Mouse (Mus musculus) heart, postnatal 0 days (tissue): ENCODE measurements around the gene Zfpm1. TPM values are rescaled to one million over a fixed set of nuclear protein-coding genes. Genes with fewer than 3 reads are reported as not detected.

Source experiments
- ATAC-seq: fragments of 200-750 bp; cut with Nextera tagmentation; 2 replicates; pipeline ENCODE4 v1.8.0; 2017; ENCODE audit warnings: low read depth, moderate number of reproducible peaks, moderate library complexity; ENCODE audit not compliant: insufficient read depth
- DNase-seq: peaks from one replicate; pipeline ENCODE4 v3.0.0-alpha.2; 2016; ENCODE audit warnings: low spot score
- H3K27ac ChIP-seq: fragments of 300-500 bp; sonication (generic); 2 replicates; pipeline ENCODE4 v1.5.1; 2014; ENCODE audit warnings: low read depth, mild to moderate bottlenecking
- H3K27me3 ChIP-seq: fragments of 300-500 bp; sonication (generic); 2 replicates; pipeline ENCODE4 v1.6.1; 2014; ENCODE audit warnings: low read length, mixed read lengths; ENCODE audit not compliant: control insufficient read depth, insufficient read depth
- H3K36me3 ChIP-seq: fragments of 300-500 bp; sonication (generic); replicated peaks from 2 replicates; pipeline ENCODE4 v1.6.1; 2014; ENCODE audit warnings: low read length, mixed read lengths; ENCODE audit not compliant: control insufficient read depth, insufficient read depth
- H3K4me1 ChIP-seq: fragments of 300-500 bp; sonication (generic); 2 replicates; pipeline ENCODE4 v1.6.1; 2014; ENCODE audit warnings: antibody characterized with exemption; ENCODE audit not compliant: control insufficient read depth, insufficient read depth
- H3K4me2 ChIP-seq: fragments of 300-500 bp; sonication (generic); 2 replicates; pipeline ENCODE4 v1.6.1; 2014; ENCODE audit warnings: low read depth, mild to moderate bottlenecking, low read length, moderate library complexity
- H3K4me3 ChIP-seq: fragments of 300-500 bp; sonication (generic); 2 replicates; pipeline ENCODE4 v1.5.1; 2014; ENCODE audit warnings: low read depth, low read length
- H3K9ac ChIP-seq: fragments of 300-500 bp; sonication (generic); replicated peaks from 2 replicates; pipeline ENCODE4 v1.6.1; 2014; ENCODE audit warnings: low read depth, low read length, mixed read lengths
- H3K9me3 ChIP-seq: fragments of 300-500 bp; sonication (generic); replicated peaks from 2 replicates; pipeline ENCODE4 v1.6.1; 2016; ENCODE audit warnings: low read length; ENCODE audit not compliant: control insufficient read depth
- CTCF ChIP-seq: IDR thresholded peaks from 2 replicates; pipeline ENCODE4 v1.5.1; 2016; ENCODE audit warnings: antibody characterized with exemption, control low read depth, low read depth
- EP300 ChIP-seq: IDR thresholded peaks from 2 replicates; pipeline ENCODE4 v1.6.1; 2016; ENCODE audit warnings: antibody characterized with exemption, low read depth
- WGBS: fragments of 180-500 bp; shearing (Covaris S2); extraction: QIAGEN DNeasy Blood & Tissue Kit; methylation state at CpG from one replicate; pipeline ENCODE4 v1.1.7; 2014; 5-methylcytosine and 5-hydroxymethylcytosine counted together
- polyA plus RNA-seq: library from polyadenylated mRNA; unstranded; fragments of >200 nt; fragmentation: Nextera tagmentation; extraction: Ambion mirVana; gene quantifications from 2 replicates; pipeline ENCODE4 v1.2.1, GENCODE M21; 2015
- total RNA-seq: library from RNA; depleted of rRNA; stranded (reverse); fragments of >200 nt; gene quantifications from 2 replicates; pipeline ENCODE4 v1.2.3, GENCODE M21; 2014; ENCODE audit warnings: low replicate concordance

Gene Zfpm1
- total and polyA plus RNA-seq, 2 experiments from 2014 or later: 2.3 to 28.4 TPM

DNA sequence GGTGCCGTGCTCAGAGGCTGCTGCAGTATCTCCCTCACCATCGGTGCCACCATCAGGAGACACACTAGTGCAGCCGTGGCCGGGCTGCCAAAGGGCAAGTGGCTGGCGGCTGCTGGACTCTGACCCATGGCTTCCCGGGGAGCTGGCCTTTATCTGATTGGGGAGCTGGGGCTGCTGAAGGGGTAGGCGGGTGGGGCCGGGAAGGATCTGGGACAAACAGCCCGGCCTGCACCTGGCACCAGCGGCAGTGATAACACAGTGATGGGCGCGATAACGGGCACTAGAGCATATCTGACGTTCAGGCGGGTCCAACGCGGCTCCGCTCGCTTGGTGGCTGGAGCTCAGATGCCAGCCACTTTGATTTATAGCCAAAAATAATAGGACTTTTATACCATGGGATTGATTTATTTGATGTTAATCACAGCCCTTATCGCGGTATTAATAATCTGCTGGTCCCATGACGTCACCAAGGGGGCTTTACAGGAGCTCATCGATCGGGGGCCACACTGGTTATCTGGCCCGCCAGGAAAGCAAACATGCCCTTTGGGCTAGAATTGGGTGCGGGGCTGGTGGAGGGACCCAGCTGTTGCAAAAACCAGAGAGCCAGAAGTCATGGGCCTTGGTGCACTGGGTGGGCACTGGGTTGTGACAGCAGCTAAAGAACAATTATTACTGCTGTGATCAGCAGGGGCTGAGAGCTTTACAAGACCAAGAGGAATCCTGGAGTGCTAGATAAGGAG is 24.9 kb downstream of the Zfpm1 start:
- Histone ChIP-seq H3K9ac (no peak overlapping the region), H3K27me3 (no peaks in the 10 kb centered on the region), H3K36me3 (peaks cover 43% of the 10 kb centered on the region)

DNA sequence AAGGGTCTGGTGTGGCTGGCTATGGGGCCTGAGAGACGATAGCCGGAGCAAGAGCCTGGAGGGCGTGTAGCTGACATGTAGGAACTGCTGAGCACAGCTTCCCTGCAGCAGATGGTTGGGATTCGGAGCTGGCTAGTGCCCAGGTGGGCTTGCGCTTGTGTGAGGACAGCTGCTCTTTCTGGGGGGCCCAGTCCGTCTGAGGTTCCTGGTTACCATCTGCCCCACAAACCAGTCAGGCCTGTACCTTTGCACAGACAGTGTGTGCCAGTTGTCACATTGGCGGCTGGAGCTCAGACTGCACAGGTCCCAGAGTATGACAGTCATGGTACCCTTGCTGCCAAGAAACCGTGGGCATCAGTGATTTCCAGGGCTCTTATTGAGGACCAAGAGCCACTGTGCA is 25.9 kb downstream of the Zfpm1 start:
- ATAC-seq (no peak), DNase-seq (no peak)
- Histone ChIP-seq H3K9me3 (no peaks in the 10 kb centered on the region), H3K4me3 (no peak overlapping the region), H3K27ac (no peak overlapping the region), H3K4me2 (no peak overlapping the region), H3K36me3 (peaks cover 43% of the 10 kb centered on the region), H3K27me3 (no peaks in the 10 kb centered on the region), H3K9ac (no peak overlapping the region; the same call in 1 of the 2 replicates), H3K4me1 (peaks cover 31% of the 10 kb centered on the region)
- WGBS: 88% methylated on average over 8 of the region's 8 CpGs
- TF ChIP-seq CTCF (no peak), EP300 (no peak)

More for the DNA sequence above, 24.9 kb downstream of the Zfpm1 start:
- H3K4me2 ChIP-seq: no peak overlapping the region
- no peak for TF ChIP-seq EP300
- TF ChIP-seq CTCF: no peak
- DNase-seq (no peak), ATAC-seq (no peak)
- no peak overlapping the region for H3K27ac ChIP-seq
- H3K4me3 ChIP-seq: no peak overlapping the region
- WGBS: 73% methylated on average over 26 of the region's 26 CpGs
- H3K4me1 ChIP-seq: peaks cover 40% of the 10 kb centered on the region
- no peaks in the 10 kb centered on the region for H3K9me3 ChIP-seq

DNA sequence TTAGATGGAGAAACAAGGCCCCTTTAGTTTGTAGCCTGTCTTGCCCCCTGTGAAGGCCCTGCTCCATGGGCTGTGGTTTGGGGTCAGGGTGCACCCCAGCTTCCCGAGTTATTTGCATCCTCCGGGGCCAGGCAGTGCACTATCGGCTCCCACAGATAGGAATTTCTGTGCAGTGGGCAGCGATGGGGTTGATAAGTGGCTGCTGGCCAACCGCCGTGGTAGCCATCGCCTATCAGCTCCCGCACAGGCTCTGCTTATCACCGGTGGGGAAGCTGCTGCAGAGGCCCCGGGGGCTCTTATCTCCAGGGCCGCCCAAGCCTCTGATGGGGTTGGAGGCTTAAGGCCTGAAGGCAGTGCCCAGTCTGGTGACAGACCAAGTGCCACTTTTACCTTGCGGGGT is 27.3 kb downstream of the Zfpm1 start:
- H3K4me2 ChIP-seq: no peak overlapping the region

DNA sequence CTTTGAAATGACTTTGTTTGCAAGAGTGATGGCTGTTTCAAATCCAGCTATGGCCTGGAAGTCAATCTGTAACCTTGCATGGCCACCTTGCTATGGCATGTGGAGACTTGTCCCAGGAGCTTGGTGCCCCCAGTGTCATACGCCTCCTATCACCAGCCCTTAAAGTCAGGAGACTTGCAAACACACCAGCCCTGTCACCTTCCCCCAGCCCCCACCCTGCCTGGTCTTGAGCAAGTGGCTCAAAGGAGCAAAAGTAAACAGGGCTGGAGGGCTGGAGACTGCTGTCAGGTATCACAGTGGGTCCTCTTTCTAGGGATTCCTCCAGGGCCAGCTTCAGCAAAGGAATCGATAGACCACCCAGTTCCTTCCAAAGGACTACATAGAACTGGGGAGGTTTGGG is 29.2 kb downstream of the Zfpm1 start:
- H3K9ac ChIP-seq: no peak overlapping the region
- H3K9me3 ChIP-seq: no peaks in the 10 kb centered on the region
- ATAC-seq: no peak
- 68% methylated on average over 2 of the region's 2 CpGs for WGBS
- H3K4me2 ChIP-seq: no peak overlapping the region
- peaks cover 38% of the 10 kb centered on the region for H3K36me3 ChIP-seq
- TF ChIP-seq EP300 (no peak), CTCF (no peak)
- no peaks in the 10 kb centered on the region for H3K27me3 ChIP-seq
- no peak overlapping the region for H3K27ac ChIP-seq
- H3K4me1 ChIP-seq: peaks cover 49% of the 10 kb centered on the region
- DNase-seq: no peak
- H3K4me3 ChIP-seq: no peak overlapping the region

More for the DNA sequence above, 27.3 kb downstream of the Zfpm1 start:
- TF ChIP-seq CTCF: no peak
- TF ChIP-seq EP300: no peak
- DNase-seq: no peak
- 19% methylated on average over 12 of the region's 12 CpGs for WGBS
- Histone ChIP-seq H3K9me3 (no peaks in the 10 kb centered on the region), H3K4me3 (no peak overlapping the region), H3K4me1 (peaks cover 37% of the 10 kb centered on the region), H3K9ac (no peak overlapping the region), H3K36me3 (peaks cover 43% of the 10 kb centered on the region), H3K27ac (no peak overlapping the region), H3K27me3 (no peaks in the 10 kb centered on the region)
- ATAC-seq: no peak

DNA sequence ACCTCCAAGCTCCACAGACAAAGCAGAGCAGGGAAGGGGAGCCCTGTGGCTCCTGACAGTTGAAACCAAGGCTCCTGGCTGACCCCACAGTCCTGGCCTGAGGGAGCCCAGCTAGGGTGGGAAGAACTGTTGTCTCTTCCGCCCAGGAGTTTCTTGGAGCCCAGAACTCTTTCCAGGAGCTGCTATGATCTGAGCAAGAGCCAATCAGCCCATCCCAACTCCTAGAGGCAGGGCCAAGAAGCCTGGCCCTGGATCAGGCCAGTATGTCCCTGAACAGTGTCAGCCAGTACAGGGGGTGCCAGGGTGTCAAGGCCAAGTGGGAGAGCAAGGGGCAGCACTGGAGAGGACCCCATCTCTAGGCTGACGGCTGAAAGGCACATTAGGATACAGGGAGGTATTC is 30.6 kb downstream of the Zfpm1 start:
- Histone ChIP-seq H3K4me2 (no peak overlapping the region), H3K4me1 (peaks cover 51% of the 10 kb centered on the region), H3K36me3 (peaks cover 35% of the 10 kb centered on the region), H3K27me3 (no peaks in the 10 kb centered on the region), H3K9me3 (no peaks in the 10 kb centered on the region), H3K27ac (no peak overlapping the region), H3K9ac (no peak overlapping the region), H3K4me3 (no peak overlapping the region)
- TF ChIP-seq EP300: no peak
- no peak for TF ChIP-seq CTCF
- ATAC-seq: no peak
- WGBS: 63% methylated on average over 2 of the region's 2 CpGs
- DNase-seq: no peak

GRCm38 (mm10) chr8:122313310-122313709 is 31.4 kb downstream of the Zfpm1 start:
- H3K4me2 ChIP-seq: no peak overlapping the region
- 26% methylated on average over 12 of the region's 12 CpGs for WGBS
- H3K4me3 ChIP-seq: no peak overlapping the region
- H3K36me3 ChIP-seq: peaks cover 27% of the 10 kb centered on the region
- no peak for ATAC-seq
- DNase-seq: no peak
- no peaks in the 10 kb centered on the region for H3K27me3 ChIP-seq
- no peak overlapping the region for H3K27ac ChIP-seq
- H3K4me1 ChIP-seq: peaks cover 51% of the 10 kb centered on the region
- no peak for TF ChIP-seq CTCF
- no peak for TF ChIP-seq EP300
- H3K9ac ChIP-seq: no peak overlapping the region
- no peaks in the 10 kb centered on the region for H3K9me3 ChIP-seq
